Mouse (Mus musculus): ENCODE data around the gene Cdkn1a. TPM values are rescaled to one million over a fixed set of nuclear protein-coding genes. Genes with fewer than 3 reads are reported as not detected.

Cdkn1a gene
- polyA plus RNA-seq, 1 experiment from 2014 or later = 115 TPM

DNA sequence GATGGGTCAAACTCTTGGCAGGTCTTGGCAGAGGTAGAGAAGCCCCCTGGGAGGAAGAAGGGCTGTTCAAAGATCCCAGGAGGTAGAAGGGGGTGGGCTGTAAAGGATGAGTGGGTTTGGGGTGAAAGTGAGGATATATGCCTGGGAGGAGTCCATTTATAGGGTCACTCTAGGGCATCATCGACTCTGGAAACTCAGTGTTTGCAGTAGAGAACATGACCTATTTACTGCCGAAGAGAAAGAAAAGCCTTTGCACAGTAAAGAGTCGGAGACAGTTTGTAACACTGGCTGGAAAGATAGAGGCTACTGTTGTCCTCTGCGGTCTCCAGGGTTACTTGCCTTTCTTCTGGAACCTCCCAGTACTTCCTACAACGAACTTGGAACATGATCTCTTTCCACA lies 17.5 kb upstream of the Cdkn1a start:
- WGBS = 50% methylated on average over 5 of the region's 5 CpGs

GRCm38 (mm10) chr17:29074085-29074484 lies 16.7 kb upstream of the Cdkn1a start:
- 88% methylated on average over 13 of the region's 13 CpGs for WGBS
- Histone ChIP-seq H3K9ac (no peak overlapping the region), H3K27me3 (no peaks in the 10 kb centered on the region), H3K36me3 (no peaks in the 10 kb centered on the region), H3K4me3 (no peak overlapping the region), H3K4me2 (no peak overlapping the region), H3K9me3 (no peaks in the 10 kb centered on the region), H3K4me1 (replicated peaks) (peaks cover 6% of the 10 kb centered on the region), H3K27ac (replicated peaks) (no peak overlapping the region)
- no peak for ATAC-seq (ENCODE audit: low FRiP score, low read depth)

More for the DNA sequence above, 17.5 kb upstream of the Cdkn1a start:
- Histone ChIP-seq H3K36me3 (no peaks in the 10 kb centered on the region), H3K4me2 (no peak overlapping the region), H3K27me3 (no peaks in the 10 kb centered on the region), H3K4me3 (no peak overlapping the region), H3K9ac (no peak overlapping the region), H3K9me3 (no peaks in the 10 kb centered on the region), H3K4me1 (replicated peaks) (peaks cover 3% of the 10 kb centered on the region; the same call in 1 of the 2 replicates), H3K27ac (replicated peaks) (no peak overlapping the region)
- no peak for ATAC-seq (ENCODE audit: low FRiP score, low read depth)

- no peak overlapping the region for H3K27ac ChIP-seq (replicated peaks)
- WGBS = 88% methylated on average over 8 of the region's 8 CpGs
These were observed 14.5 kb upstream of the Cdkn1a start for GRCm38 (mm10) chr17:29076235-29076634.

GRCm38 (mm10) chr17:29077786-29078509 lies 12.8 kb upstream of the Cdkn1a start:
- no peaks in the 10 kb centered on the region for H3K9me3 ChIP-seq
- peak; percentile 66; the same call in 1 of the 2 replicates for ATAC-seq (ENCODE audit: low FRiP score, low read depth)
- no peak overlapping the region for H3K9ac ChIP-seq
- peaks cover 22% of the 10 kb centered on the region for H3K4me1 ChIP-seq (replicated peaks)
- H3K4me2 ChIP-seq = peak overlapping the region; percentile 46
- WGBS = 20% methylated on average over 14 of the region's 14 CpGs
- H3K27me3 ChIP-seq = peaks cover 15% of the 10 kb centered on the region; the same call in 1 of the 2 replicates
- no peaks in the 10 kb centered on the region for H3K36me3 ChIP-seq
- peak overlapping the region; percentile 54; the same call in 1 of the 2 replicates for H3K27ac ChIP-seq (replicated peaks)
- peak overlapping the region; percentile 15 for H3K4me3 ChIP-seq

More at GRCm38 (mm10) chr17:29076235-29076634, 14.5 kb upstream of the Cdkn1a start:
- Histone ChIP-seq H3K4me1 (replicated peaks) (peaks cover 12% of the 10 kb centered on the region), H3K9ac (no peak overlapping the region), H3K9me3 (no peaks in the 10 kb centered on the region), H3K4me3 (no peak overlapping the region), H3K27me3 (peaks cover 11% of the 10 kb centered on the region; the same call in 1 of the 2 replicates), H3K36me3 (no peaks in the 10 kb centered on the region), H3K4me2 (no peak overlapping the region)
- no peak for ATAC-seq (ENCODE audit: low FRiP score, low read depth)

GRCm38 (mm10) chr17:29078519-29079383 lies 12.0 kb upstream of the Cdkn1a start:
- WGBS = 8% methylated on average over 25 of the region's 25 CpGs
- no peak overlapping the region for H3K9ac ChIP-seq

DNA sequence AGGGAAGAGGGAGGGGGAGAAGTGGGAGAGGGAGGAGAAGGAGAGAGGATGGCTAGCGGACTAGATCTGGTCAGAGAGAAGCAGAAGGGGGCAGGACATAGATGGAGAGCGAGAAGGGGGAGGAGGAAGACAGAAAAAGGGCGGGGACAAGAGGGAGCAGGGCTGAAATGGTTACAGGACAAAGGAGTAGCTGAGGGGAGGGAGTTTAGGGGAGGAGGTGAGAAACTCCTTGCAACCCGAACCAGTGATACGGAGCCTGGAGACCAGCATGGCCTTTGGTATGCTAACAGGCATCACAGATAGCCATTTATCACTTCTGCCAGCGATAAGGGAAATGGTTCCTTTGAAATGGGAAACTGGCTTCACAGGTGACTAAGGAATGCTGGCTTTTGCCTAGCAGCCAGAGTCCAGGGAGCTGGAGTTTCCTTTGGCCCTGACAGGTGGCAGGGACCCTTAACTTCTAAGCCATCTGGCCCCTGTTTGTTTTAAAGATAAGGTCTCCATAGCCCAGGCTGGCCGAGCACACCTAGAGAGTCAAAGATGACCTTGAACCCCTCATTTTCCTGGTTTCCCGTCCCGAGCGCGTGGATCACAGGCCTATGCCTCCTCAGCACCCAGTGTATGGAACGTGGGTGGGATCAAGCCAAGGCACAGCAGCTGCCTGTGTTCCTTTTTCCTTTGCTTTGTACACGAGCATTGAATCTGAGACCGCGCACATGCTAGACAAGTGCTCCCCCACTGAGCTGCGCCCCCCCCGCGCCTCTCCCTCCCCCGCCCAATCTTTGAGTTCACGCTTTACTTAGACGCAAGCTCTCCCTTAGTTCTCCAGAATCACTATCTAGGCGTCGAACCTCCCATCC lies 9.8 kb upstream of the Cdkn1a start:
- peaks cover 15% of the 10 kb centered on the region; the same call in 1 of the 2 replicates for H3K27me3 ChIP-seq
- WGBS = 4% methylated on average over 22 of the region's 23 CpGs
- peaks cover 22% of the 10 kb centered on the region for H3K4me1 ChIP-seq (replicated peaks)
- no peak overlapping the region for H3K9ac ChIP-seq
- peak overlapping the region; percentile 40 for H3K4me2 ChIP-seq
- H3K27ac ChIP-seq (replicated peaks) = no peak overlapping the region
- no peak for ATAC-seq (ENCODE audit: low FRiP score, low read depth)
- no peak overlapping the region for H3K4me3 ChIP-seq
- no peaks in the 10 kb centered on the region for H3K9me3 ChIP-seq
- no peaks in the 10 kb centered on the region for H3K36me3 ChIP-seq

More at GRCm38 (mm10) chr17:29078519-29079383, 12.0 kb upstream of the Cdkn1a start:
- no peaks in the 10 kb centered on the region for H3K9me3 ChIP-seq
- H3K4me2 ChIP-seq = peak overlapping the region; percentile 46
- ATAC-seq (ENCODE audit: low FRiP score, low read depth) = peak; percentile 45; the same call in 1 of the 2 replicates
- peaks cover 22% of the 10 kb centered on the region for H3K4me1 ChIP-seq (replicated peaks)
- H3K27ac ChIP-seq (replicated peaks) = peak overlapping the region; percentile 54; the same call in 1 of the 2 replicates
- peak overlapping the region; percentile 15 for H3K4me3 ChIP-seq
- peaks cover 15% of the 10 kb centered on the region; the same call in 1 of the 2 replicates for H3K27me3 ChIP-seq
- H3K36me3 ChIP-seq = no peaks in the 10 kb centered on the region

- peak; percentile 29; the same call in 1 of the 2 replicates for ATAC-seq (ENCODE audit: low FRiP score, low read depth)
- no peak overlapping the region for H3K27ac ChIP-seq (replicated peaks)
These were observed 9.0 kb upstream of the Cdkn1a start for GRCm38 (mm10) chr17:29081618-29082381.

GRCm38 (mm10) chr17:29083586-29083985 lies 7.2 kb upstream of the Cdkn1a start:
- no peaks in the 10 kb centered on the region for H3K36me3 ChIP-seq
- no peak overlapping the region for H3K4me3 ChIP-seq
- H3K9ac ChIP-seq = no peak overlapping the region
- no peaks in the 10 kb centered on the region for H3K9me3 ChIP-seq
- no peak overlapping the region for H3K27ac ChIP-seq (replicated peaks)
- peaks cover 17% of the 10 kb centered on the region for H3K4me1 ChIP-seq (replicated peaks)
- no peak overlapping the region for H3K4me2 ChIP-seq
- peaks cover 15% of the 10 kb centered on the region; the same call in 1 of the 2 replicates for H3K27me3 ChIP-seq
- ATAC-seq (ENCODE audit: low FRiP score, low read depth) = no peak
- 92% methylated on average over 8 of the region's 8 CpGs for WGBS

More at GRCm38 (mm10) chr17:29081618-29082381, 9.0 kb upstream of the Cdkn1a start:
- Histone ChIP-seq H3K4me3 (no peak overlapping the region), H3K9ac (no peak overlapping the region), H3K27me3 (peaks cover 15% of the 10 kb centered on the region; the same call in 1 of the 2 replicates), H3K4me1 (replicated peaks) (peaks cover 22% of the 10 kb centered on the region), H3K9me3 (no peaks in the 10 kb centered on the region), H3K36me3 (no peaks in the 10 kb centered on the region), H3K4me2 (peak overlapping the region; percentile 40)
- WGBS = 4% methylated on average over 21 of the region's 21 CpGs

GRCm38 (mm10) chr17:29084656-29085055 lies 6.1 kb upstream of the Cdkn1a start:
- Histone ChIP-seq H3K4me3 (no peak overlapping the region), H3K4me1 (replicated peaks) (peaks cover 17% of the 10 kb centered on the region), H3K36me3 (no peaks in the 10 kb centered on the region), H3K4me2 (no peak overlapping the region), H3K27me3 (peaks cover 15% of the 10 kb centered on the region; the same call in 1 of the 2 replicates), H3K9me3 (no peaks in the 10 kb centered on the region), H3K27ac (replicated peaks) (no peak overlapping the region), H3K9ac (no peak overlapping the region)
- WGBS = 95% methylated on average over 7 of the region's 7 CpGs
- ATAC-seq (ENCODE audit: low FRiP score, low read depth) = no peak

DNA sequence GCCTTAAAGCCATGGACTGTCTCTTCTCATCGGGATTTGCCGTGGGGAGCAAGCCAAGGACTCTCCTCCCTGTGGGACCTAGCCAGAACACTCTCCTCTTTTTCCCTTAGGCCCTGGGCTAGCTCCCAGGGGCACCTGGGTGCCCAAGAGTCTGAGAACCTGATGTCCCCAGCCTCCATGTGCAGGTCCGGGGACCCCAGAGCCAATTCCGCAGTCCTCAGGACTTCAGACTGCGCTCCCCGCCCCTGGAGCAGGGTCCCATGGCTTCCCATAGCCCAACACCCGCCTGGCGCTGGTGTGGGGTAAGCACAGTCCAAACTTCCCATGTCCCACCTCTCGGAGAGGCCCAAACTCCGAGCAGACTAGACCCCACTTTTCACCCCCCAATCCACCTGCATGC lies 5.5 kb upstream of the Cdkn1a start:
- H3K27me3 ChIP-seq = peaks cover 11% of the 10 kb centered on the region; the same call in 1 of the 2 replicates
- H3K4me1 ChIP-seq (replicated peaks) = peaks cover 17% of the 10 kb centered on the region
- H3K4me3 ChIP-seq = no peak overlapping the region
- H3K9ac ChIP-seq = no peak overlapping the region
- no peaks in the 10 kb centered on the region for H3K9me3 ChIP-seq
- no peak overlapping the region for H3K4me2 ChIP-seq
- 83% methylated on average over 10 of the region's 10 CpGs for WGBS
- no peak overlapping the region for H3K27ac ChIP-seq (replicated peaks)
- H3K36me3 ChIP-seq = no peaks in the 10 kb centered on the region
- ATAC-seq (ENCODE audit: low FRiP score, low read depth) = no peak

All from hindbrain, embryonic 15.5 days (tissue).